29 mouse cellular contexts compared by ENCODE assay signal in the genomic region with DNA sequence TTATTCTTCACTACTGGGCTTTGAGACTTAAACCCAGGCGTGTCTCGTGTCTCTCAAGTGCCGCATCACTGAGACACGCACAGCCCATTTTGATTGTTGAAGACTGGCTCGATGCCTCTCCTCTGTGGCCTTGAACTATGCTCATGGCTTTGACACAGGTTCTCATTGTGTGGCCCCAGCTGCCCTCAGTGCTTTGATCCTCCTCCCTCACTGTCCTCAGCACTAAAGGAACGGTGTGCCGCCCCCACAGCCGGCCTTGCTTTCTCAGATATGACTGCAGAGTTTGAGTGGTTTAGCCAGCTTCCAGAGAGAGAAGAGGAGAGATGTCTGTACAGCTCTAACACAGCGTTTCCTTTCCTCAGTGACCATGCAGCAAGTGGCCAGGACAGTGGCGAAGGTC. TPM values are rescaled to one million over a fixed set of nuclear protein-coding genes. Genes with fewer than 3 reads are reported as not detected.
DNase-seq lines count a peak whose midpoint lies in the region; ATAC-seq lines count a peak whose summit lies in the region.
"Had no signal": no experiment of that assay in that cellular context is flagged by ENCODE, and none has a peak within 500 bp of the region (broad histone marks: within the 10 kb centered on the region; RNA-seq: fewer than 3 reads in every experiment).

No protein-coding gene starts in this region.

- no peak overlapping the region for H3K4me2 ChIP-seq in heart, embryonic 11.5 days
- H3K4me2 ChIP-seq: forebrain, embryonic 13.5 days; heart, embryonic 12.5 days; heart, embryonic 15.5 days; hindbrain, embryonic 13.5 days had no signal

- ATAC-seq in megakaryocyte, adult 5-6 weeks (ENCODE audit: poor library complexity, severe bottlenecking), result no peak
- ATAC-seq in heart, embryonic 11.5 days (replicated peaks; ENCODE audit: insufficient number of reproducible peaks, low FRiP score, low TSS enrichment), result no peak
- ATAC-seq: forebrain, embryonic 13.5 days; forebrain, embryonic 16.5 days; hindbrain, embryonic 16.5 days; inflammation-experienced regulatory T-cells, adult 6 months; intestine, embryonic 16.5 days; Patski had no signal

- DNase-seq in adrenal gland, adult 2 months, result peak; percentile 56
- no peak for DNase-seq in adrenal gland, adult 8-10 months
- DNase-seq in testis, postnatal 10 days (ENCODE audit: low spot score), result peak; percentile 66
- DNase-seq in heart, adult 8-10 months (ENCODE audit: low spot score), result no peak
- DNase-seq: B cell, adult 2 months; cerebellum, adult 18-20 months; cerebellum, adult 9-10 months; cerebellum, postnatal 14 days; gastrocnemius, postnatal 10 days; gastrocnemius, postnatal 36 days; heart, adult 2 months; heart, postnatal 10 days; heart, postnatal 36 days had no signal

- H3K4me1 ChIP-seq in megakaryocyte, embryonic 14.5 days, result peaks cover 89% of the 10 kb centered on the region
- H3K4me1 ChIP-seq in heart, embryonic 11.5 days (ENCODE audit: control insufficient read depth, insufficient read depth, low read length), result peaks cover 11% of the 10 kb centered on the region; the same call in 1 of the 2 replicates

- H3K27me3 ChIP-seq in megakaryocyte, embryonic 14.5 days (replicated peaks), result no peaks in the 10 kb centered on the region
- H3K27me3 ChIP-seq in heart, embryonic 11.5 days (ENCODE audit: control insufficient read depth, insufficient read depth, low read length), result no peaks in the 10 kb centered on the region
- H3K27me3 ChIP-seq: CH12.LX; forebrain, embryonic 13.5 days; heart, embryonic 12.5 days; heart, embryonic 15.5 days; hindbrain, embryonic 13.5 days; Patski had no signal

- 79% methylated on average over 10 of the region's 10 CpGs for WGBS in heart, embryonic 11.5 days (ENCODE audit: insufficient replicate concordance)

- no peak overlapping the region for H3K9ac ChIP-seq in heart, embryonic 11.5 days (ENCODE audit: low read depth, low read length)
- H3K9ac ChIP-seq: forebrain, embryonic 13.5 days; heart, embryonic 12.5 days; heart, embryonic 15.5 days; hindbrain, embryonic 13.5 days had no signal

- no peaks in the 10 kb centered on the region for H3K9me3 ChIP-seq in megakaryocyte, embryonic 14.5 days
- H3K9me3 ChIP-seq in heart, embryonic 11.5 days (replicated peaks; ENCODE audit: control insufficient read depth, low read length), result no peaks in the 10 kb centered on the region
- H3K9me3 ChIP-seq: forebrain, embryonic 10.5 days; forebrain, embryonic 13.5 days; G1E; heart, embryonic 12.5 days; heart, embryonic 15.5 days; hindbrain, embryonic 10.5 days; hindbrain, embryonic 13.5 days had no signal

- peak overlapping the region; percentile 70 for H3K4me3 ChIP-seq in megakaryocyte, embryonic 14.5 days (replicated peaks)
- H3K4me3 ChIP-seq in heart, embryonic 11.5 days (ENCODE audit: low read depth, low read length), result no peak overlapping the region
- H3K4me3 ChIP-seq: forebrain, embryonic 10.5 days; forebrain, embryonic 13.5 days; heart, adult 2 months; heart, embryonic 12.5 days; heart, embryonic 15.5 days; hindbrain, embryonic 10.5 days; hindbrain, embryonic 13.5 days had no signal

- no peak overlapping the region for H3K27ac ChIP-seq in heart, embryonic 11.5 days (ENCODE audit: low read depth, low read length)
- H3K27ac ChIP-seq: forebrain, embryonic 10.5 days; forebrain, embryonic 13.5 days; heart, adult 2 months; heart, embryonic 15.5 days; hindbrain, embryonic 10.5 days; hindbrain, embryonic 13.5 days had no signal

- peaks cover 90% of the 10 kb centered on the region for H3K36me3 ChIP-seq in megakaryocyte, embryonic 14.5 days (replicated peaks; ENCODE audit: low read length)
- H3K36me3 ChIP-seq in heart, embryonic 11.5 days (ENCODE audit: control insufficient read depth, insufficient read depth, low read length), result no peaks in the 10 kb centered on the region; the same call in 1 of the 2 replicates
- H3K36me3 ChIP-seq: heart, embryonic 15.5 days; hindbrain, embryonic 13.5 days had no signal

RNA-seq across cellular contexts. Expression of gene Dnajb12, which starts 18.2 kb away (rescaled TPM):
- 10 to 100 TPM; 56.0 to 63.9 TPM for total RNA-seq in adrenal gland, adult 2 months (2021)
- 48.8 and 67.3 TPM in 2 replicates for polyA plus RNA-seq in adrenal gland, adult 2 months (2012; rRNA removed)
- total RNA-seq in adrenal gland, adult 8-10 months (2022), result 10 to 100 TPM; 59.3 to 67.0 (median 62.9) TPM
- polyA plus RNA-seq in megakaryocyte, embryonic 14.5 days (2012; ENCODE audit: insufficient read depth, low replicate concordance), result 68.2 and 87.1 TPM in 2 replicates
- 21.9 and 26.0 TPM in 2 replicates for total RNA-seq in megakaryocyte, adult 5-6 weeks (2015)
- 17.3 and 18.5 TPM in 2 replicates for total RNA-seq in megakaryocyte, adult 5-6 weeks (2017)
- 10 to 100 TPM; 38.1 to 44.8 (median 44.4) TPM for total RNA-seq in heart, adult 8-10 months (2022)
- 30.3 and 31.3 TPM in 2 replicates for polyA plus RNA-seq in heart, embryonic 11.5 days (2014; fragmentation: Nextera tagmentation; extraction: Ambion mirVana)

Comparison
In these comparisons a context has a peak if more than half of its experiments do, and no peak if none do; other contexts are left out.
1. DNase-seq: peak in adrenal gland, adult 2 months (single experiment) and testis, postnatal 10 days (single experiment); none in adrenal gland, adult 8-10 months (single experiment) and heart, adult 8-10 months (single experiment).